Mouse (Mus musculus) midbrain, embryonic 15.5 days (tissue): Measurements from ENCODE around the gene Rhod. TPM values are rescaled to one million over a fixed set of nuclear protein-coding genes. Genes with fewer than 3 reads are reported as not detected.
"Not testable (repeated sequence)": the region's sequence is repeated elsewhere in the genome, so short reads cannot be mapped to it uniquely, and the experiment has no call there.

ENCODE experiments used
- ATAC-seq: fragments of 200-750 bp; cut with Nextera tagmentation; replicated peaks from 2 replicates; pipeline ENCODE4 v1.8.0; 2017; ENCODE audit warnings: moderate TSS enrichment
- H3K27ac ChIP-seq: fragments of 300-500 bp; sonication (generic); 2 replicates; pipeline ENCODE4 v1.5.1; 2015; ENCODE audit warnings: mild to moderate bottlenecking, inconsistent platforms
- H3K27me3 ChIP-seq: fragments of 300-500 bp; sonication (generic); replicated peaks from 2 replicates; pipeline ENCODE4 v1.6.1; 2015; ENCODE audit warnings: inconsistent platforms
- H3K36me3 ChIP-seq: fragments of 300-500 bp; sonication (generic); replicated peaks from 2 replicates; pipeline ENCODE4 v1.6.1; 2015; ENCODE audit warnings: inconsistent platforms
- H3K4me1 ChIP-seq: fragments of 300-500 bp; sonication (generic); 2 replicates; pipeline ENCODE4 v1.6.1; 2015; ENCODE audit warnings: inconsistent platforms
- H3K4me2 ChIP-seq: fragments of 300-500 bp; sonication (generic); 2 replicates; pipeline ENCODE4 v1.6.1; 2015; ENCODE audit warnings: inconsistent platforms, mild to moderate bottlenecking, moderate library complexity
- H3K4me3 ChIP-seq: fragments of 300-500 bp; sonication (generic); 2 replicates; pipeline ENCODE4 v1.5.1; 2015; ENCODE audit warnings: mild to moderate bottlenecking, inconsistent platforms
- H3K9ac ChIP-seq: fragments of 300-500 bp; sonication (generic); 2 replicates; pipeline ENCODE4 v1.6.1; 2015; ENCODE audit warnings: mild to moderate bottlenecking, inconsistent platforms
- H3K9me3 ChIP-seq: fragments of 300-500 bp; sonication (generic); 2 replicates; pipeline ENCODE4 v1.6.1; 2016; ENCODE audit warnings: inconsistent platforms
- WGBS: fragments of 180-500 bp; shearing (Covaris S2); methylation state at CpG from one replicate; pipeline ENCODE4 v1.1.7; 2015; ENCODE audit warnings: mixed read lengths; 5-methylcytosine and 5-hydroxymethylcytosine counted together
- polyA plus RNA-seq: library from polyadenylated mRNA; unstranded; fragments of >200 nt; fragmentation: Nextera tagmentation; extraction: Ambion mirVana; gene quantifications from 2 replicates; pipeline ENCODE4 v1.2.1, GENCODE M21; 2015

Gene Rhod
- polyA plus RNA-seq, 1 experiment from 2014 or later: 5.5 TPM

DNA sequence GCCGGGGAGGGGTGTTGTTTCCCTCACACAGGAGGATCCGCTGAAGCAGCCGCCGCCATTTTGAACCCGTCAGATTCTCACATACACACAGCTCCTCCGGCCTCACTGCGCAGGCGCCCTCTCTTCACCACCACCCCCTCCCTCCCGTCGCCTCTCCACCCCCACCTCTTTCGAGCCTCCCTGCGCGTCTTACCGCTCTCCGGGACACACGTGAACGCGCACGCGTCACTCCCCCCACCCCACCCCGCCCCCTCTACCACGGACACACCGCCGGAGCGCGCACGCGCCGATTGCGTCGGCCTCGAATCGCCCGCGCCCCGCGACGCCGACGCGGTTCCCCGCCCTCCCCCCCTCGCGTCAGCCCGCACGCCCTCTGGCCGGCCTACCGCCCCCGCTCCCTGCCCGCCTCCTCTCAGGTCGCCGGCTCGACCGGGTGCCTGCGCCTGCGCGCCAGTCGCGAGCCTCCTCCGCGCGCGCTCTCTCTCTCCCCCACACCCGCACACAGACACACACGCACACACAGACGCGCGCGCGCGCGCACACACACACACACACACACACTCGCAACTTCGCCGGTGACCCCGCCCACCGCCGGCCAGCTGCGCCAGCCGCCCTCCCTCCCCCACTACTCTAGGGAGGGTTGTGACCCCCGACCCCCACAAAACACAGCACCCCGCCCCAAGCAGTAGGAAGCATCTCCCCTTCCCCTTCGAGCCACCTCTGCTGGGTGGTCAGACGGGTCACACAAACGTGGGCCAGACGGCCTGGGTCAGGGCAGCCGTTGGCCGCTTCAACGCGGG is 42.0 kb downstream of the Rhod start:
- H3K4me3 ChIP-seq: peak overlapping the region; percentile 100

DNA sequence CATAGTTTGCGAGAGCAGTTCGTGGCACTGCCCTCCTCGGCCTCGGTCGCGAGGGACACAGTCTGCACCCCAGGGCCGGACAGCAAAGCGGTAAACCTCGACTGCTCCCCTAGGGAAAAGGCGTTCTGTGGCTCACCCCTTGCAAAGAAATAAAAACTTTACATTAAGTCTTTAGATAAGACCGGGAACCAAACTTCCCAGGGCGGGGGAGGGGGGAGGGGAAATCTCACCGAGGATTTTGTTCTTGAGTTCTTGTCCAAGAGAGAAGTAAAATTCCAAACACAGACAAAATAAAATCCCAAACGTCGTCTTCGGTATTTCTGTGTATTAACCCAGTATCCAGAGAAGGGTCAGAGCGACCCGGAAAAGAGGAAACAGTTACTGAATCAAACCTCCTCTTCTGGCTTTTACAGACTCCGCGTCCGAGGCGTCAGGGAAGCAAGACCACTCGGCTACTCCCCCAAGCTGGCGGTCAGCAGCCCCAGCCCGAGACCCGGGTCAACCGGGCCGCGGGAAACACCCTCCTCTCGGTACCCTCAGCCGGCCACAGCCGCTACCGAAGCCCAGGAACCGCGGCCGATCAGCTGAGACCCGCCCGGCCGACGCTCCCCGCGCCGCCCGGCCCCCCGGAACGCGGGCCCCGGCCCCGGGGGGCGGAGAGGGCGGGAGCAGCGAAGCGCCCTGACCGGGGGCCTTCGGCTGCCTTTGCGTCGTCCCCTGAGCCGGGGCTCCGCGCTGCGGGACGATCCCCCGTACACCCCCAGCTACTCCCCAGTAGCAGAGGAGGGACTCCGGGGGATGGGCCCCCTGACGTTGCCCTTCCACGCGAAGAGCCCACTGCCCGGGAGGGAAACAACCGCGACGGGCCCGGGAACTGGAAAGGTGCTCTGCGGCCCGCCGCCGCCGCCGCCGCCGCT is 42.9 kb downstream of the Rhod start:
- under 1% methylated on average over 78 of the region's 80 CpGs for WGBS
- H3K9me3 ChIP-seq: no peaks in the 10 kb centered on the region

More for the DNA sequence above, 42.0 kb downstream of the Rhod start:
- Histone ChIP-seq H3K9me3 (no peaks in the 10 kb centered on the region), H3K9ac (peak overlapping the region; percentile 100), H3K4me2 (peak overlapping the region; percentile 89), H3K27me3 (no peaks in the 10 kb centered on the region), H3K36me3 (no peaks in the 10 kb centered on the region), H3K4me1 (peaks cover 29% of the 10 kb centered on the region), H3K27ac (peak overlapping the region; percentile 98)
- under 1% methylated on average over 77 of the region's 90 CpGs for WGBS
- peak; percentile 93 for ATAC-seq

DNA sequence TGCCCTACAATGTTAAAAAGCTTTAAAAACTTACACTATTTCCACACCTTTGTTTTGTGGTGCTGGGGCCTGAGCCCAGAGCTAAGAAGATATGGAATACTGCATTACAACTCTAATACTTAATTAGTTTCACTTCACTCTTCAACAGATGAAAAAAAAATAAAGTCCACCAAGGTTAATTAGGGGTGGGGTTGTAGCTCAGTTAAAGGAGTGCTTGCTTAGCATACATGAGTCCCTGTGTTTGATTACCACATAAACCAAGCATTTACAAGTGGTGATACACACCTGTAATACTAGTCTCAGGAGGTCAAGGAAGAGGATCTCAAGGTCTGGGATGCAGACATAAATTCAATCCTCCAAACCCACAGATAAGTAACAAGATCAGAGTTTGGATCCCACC is 52.0 kb downstream of the Rhod start:
- Histone ChIP-seq H3K4me1 (peaks cover 7% of the 10 kb centered on the region), H3K36me3 (no peaks in the 10 kb centered on the region), H3K9me3 (no peaks in the 10 kb centered on the region), H3K27ac (no peak overlapping the region), H3K27me3 (no peaks in the 10 kb centered on the region), H3K9ac (no peak overlapping the region), H3K4me3 (no peak overlapping the region), H3K4me2 (no peak overlapping the region)
- ATAC-seq: no peak

More for the DNA sequence above, 42.9 kb downstream of the Rhod start:
- Histone ChIP-seq H3K27ac (peak overlapping the region; percentile 98), H3K36me3 (no peaks in the 10 kb centered on the region), H3K27me3 (no peaks in the 10 kb centered on the region), H3K4me2 (peak overlapping the region; percentile 71), H3K4me1 (peaks cover 36% of the 10 kb centered on the region), H3K9ac (peak overlapping the region; percentile 100), H3K4me3 (peak overlapping the region; percentile 100)
- peak; percentile 68 for ATAC-seq

DNA sequence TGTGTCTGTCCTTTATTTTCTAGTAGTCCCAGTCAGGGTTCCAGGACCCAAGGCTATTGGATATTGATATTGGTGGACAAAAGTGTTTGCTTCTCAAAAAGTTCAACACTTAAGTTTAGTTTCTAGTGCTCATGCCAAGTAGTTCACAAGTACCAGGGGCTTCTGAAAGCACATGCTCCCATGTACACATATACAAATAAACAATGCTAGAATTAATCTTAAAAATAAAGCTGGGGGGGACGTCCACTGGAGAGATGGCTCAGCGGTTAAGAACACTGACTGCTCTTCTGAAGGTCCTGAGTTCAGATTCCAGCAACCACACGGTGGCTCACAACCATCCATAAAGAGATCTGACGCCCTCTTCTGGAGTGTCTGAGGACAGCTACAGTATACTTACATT is 54.2 kb downstream of the Rhod start:
- H3K27me3 ChIP-seq: no peaks in the 10 kb centered on the region
- H3K36me3 ChIP-seq: no peaks in the 10 kb centered on the region; the same call in 1 of the 2 replicates
- no peak overlapping the region for H3K4me3 ChIP-seq
- no peaks in the 10 kb centered on the region for H3K4me1 ChIP-seq
- 86% methylated on average over 4 of the region's 4 CpGs for WGBS
- no peak for ATAC-seq
- H3K9me3 ChIP-seq: no peaks in the 10 kb centered on the region
- no peak overlapping the region for H3K27ac ChIP-seq
- H3K4me2 ChIP-seq: no peak overlapping the region
- no peak overlapping the region for H3K9ac ChIP-seq

DNA sequence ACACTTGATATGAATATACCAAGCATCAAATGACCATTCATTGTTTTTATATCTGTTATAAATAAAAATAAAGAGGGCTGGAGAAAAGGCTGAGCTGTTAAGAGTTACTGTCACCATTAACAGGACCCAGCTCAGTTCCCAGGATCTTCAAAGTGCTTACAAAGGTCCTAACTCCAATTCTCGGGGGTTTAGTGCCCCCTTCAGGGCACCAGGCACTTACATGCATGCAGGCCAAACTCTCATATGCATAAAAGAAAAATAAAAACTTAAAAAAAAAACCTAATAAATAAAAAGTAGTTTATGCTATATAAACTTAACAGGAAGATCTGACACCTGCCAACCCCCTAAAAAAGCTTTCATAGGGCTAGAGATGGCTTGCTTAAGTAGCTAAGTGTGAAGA is 54.9 kb downstream of the Rhod start:
- 46% methylated on average over 1 of the region's 1 CpGs for WGBS
- ATAC-seq: no peak

DNA sequence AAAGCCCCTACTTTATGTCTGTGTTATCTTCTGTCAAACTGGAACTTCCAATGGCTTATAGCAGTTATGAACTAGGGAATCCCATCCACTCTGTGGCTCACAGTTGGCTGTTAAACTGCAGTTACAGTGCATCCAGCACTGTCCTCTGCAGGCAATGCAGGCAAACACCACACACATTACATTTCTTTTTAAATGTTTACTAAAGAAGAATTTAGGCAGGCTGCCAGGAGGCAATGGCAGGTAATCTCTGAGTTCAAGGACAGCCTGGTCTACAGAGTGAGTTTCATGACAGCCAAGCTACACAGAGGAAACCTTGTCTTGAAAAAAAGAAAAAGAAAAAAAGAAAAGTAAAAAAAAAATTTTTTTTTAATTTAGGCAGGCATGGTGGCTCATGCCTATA is 55.9 kb downstream of the Rhod start:
- Histone ChIP-seq H3K4me3 (no peak overlapping the region), H3K4me1 (no peaks in the 10 kb centered on the region), H3K9ac (no peak overlapping the region), H3K27me3 (no peaks in the 10 kb centered on the region), H3K27ac (no peak overlapping the region), H3K36me3 (no peaks in the 10 kb centered on the region; the same call in 1 of the 2 replicates), H3K4me2 (no peak overlapping the region), H3K9me3 (no peaks in the 10 kb centered on the region)
- ATAC-seq: no peak

More for the DNA sequence above, 54.9 kb downstream of the Rhod start:
- Histone ChIP-seq H3K9me3 (no peaks in the 10 kb centered on the region), H3K27me3 (no peaks in the 10 kb centered on the region), H3K4me2 (no peak overlapping the region), H3K9ac (no peak overlapping the region), H3K36me3 (no peaks in the 10 kb centered on the region; the same call in 1 of the 2 replicates), H3K4me3 (no peak overlapping the region), H3K27ac (no peak overlapping the region), H3K4me1 (no peaks in the 10 kb centered on the region)

DNA sequence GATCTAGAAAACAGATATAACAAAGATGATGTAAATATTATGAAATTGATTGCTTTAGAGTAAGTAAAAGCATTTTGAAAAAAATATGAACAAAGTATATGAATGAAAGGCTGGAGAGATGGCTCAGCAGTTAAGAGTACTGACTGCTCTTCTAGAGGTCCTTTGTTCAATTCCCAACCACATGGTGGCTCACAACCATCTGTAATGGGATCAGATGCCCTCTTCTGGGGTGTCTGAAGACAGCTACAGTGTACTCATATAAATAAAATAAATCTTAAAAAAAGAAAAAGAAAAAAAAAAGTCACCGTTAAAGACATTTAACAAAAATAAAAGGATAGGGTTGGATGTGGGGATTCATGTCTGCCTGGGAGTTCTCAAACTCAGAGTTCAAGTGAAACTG is 56.9 kb downstream of the Rhod start:
- H3K4me2 ChIP-seq, H3K27ac ChIP-seq, H3K4me1 ChIP-seq, ATAC-seq, H3K27me3 ChIP-seq, H3K36me3 ChIP-seq, H3K9me3 ChIP-seq, H3K9ac ChIP-seq, H3K4me3 ChIP-seq: not testable (repeated sequence)
- WGBS: 92% methylated on average over 1 of the region's 1 CpGs

Other genes with a start within 250 kb of the Rhod start
- 0.38 and 0.93 TPM in 2 replicates for gene Tbc1d10c, start 248.1 kb downstream of the Rhod start, polyA plus RNA-seq
- 537 and 571 TPM in 2 replicates for gene Ppp1ca, start 247.4 kb downstream of the Rhod start, polyA plus RNA-seq
- gene Rad9a, start 237.8 kb downstream of the Rhod start, polyA plus RNA-seq: 23.7 and 24.9 TPM in 2 replicates
- 0.79 and 0.88 TPM in 2 replicates for gene Clcf1, start 225.2 kb downstream of the Rhod start, polyA plus RNA-seq
- gene AC109138.7, start 225.1 kb downstream of the Rhod start, polyA plus RNA-seq: not detected in 2 replicates
- 20.4 and 20.6 TPM in 2 replicates for gene Pold4, start 207.5 kb downstream of the Rhod start, polyA plus RNA-seq
- gene Ssh3, start 170.3 kb downstream of the Rhod start, polyA plus RNA-seq: 12.2 and 16.2 TPM in 2 replicates
- gene Ankrd13d, start 156.3 kb downstream of the Rhod start, polyA plus RNA-seq: 53.9 and 57.1 TPM in 2 replicates
- 28.2 and 29.6 TPM in 2 replicates for gene Grk2, start 133.2 kb downstream of the Rhod start, polyA plus RNA-seq
- 37.0 and 38.8 TPM in 2 replicates for gene Kdm2a, start 41.1 kb downstream of the Rhod start, polyA plus RNA-seq
- gene Syt12, start 38.0 kb upstream of the Rhod start, polyA plus RNA-seq: 3.6 and 4.3 TPM in 2 replicates
- gene 2010003K11Rik, start 59.2 kb upstream of the Rhod start, polyA plus RNA-seq: not detected in 2 replicates
- 26.6 and 30.5 TPM in 2 replicates for gene Pcx, start 71.0 kb upstream of the Rhod start, polyA plus RNA-seq
- gene Lrfn4, start 176.2 kb upstream of the Rhod start, polyA plus RNA-seq: 12.7 and 13.9 TPM in 2 replicates
- 53.7 and 54.1 TPM in 2 replicates for gene Rce1, start 186.2 kb upstream of the Rhod start, polyA plus RNA-seq